Mouse (Mus musculus): ENCODE data around the gene Gpr141. TPM values are rescaled to one million over a fixed set of nuclear protein-coding genes. Genes with fewer than 3 reads are reported as not detected.

Gpr141 gene
- polyA plus RNA-seq, 1 experiment from 2014 or later = 0.12 TPM

DNA sequence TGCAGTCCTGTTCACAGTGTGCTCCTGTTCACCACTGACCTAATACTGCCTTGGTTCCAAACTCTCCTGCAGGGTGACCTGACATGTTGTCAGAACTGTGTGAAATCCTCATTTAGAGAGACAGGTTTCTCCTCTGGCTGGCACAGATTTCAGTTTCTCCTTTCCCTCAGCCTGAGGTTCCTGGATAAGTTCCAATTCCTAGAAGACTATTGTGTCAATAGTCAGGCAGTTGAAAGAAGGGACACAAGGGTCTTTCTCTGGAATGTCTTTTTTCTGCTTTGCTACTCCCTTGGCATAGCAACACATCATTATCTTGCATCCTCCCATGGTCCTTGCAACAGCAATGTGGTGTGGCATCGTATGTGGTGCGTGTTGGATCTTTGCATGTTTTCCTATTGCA, 106.9 kb downstream of the Gpr141 start:
- no peak overlapping the region for H3K9ac ChIP-seq
- no peaks in the 10 kb centered on the region for H3K9me3 ChIP-seq
- no peak overlapping the region for H3K4me3 ChIP-seq
- H3K27ac ChIP-seq = no peak overlapping the region
- H3K4me2 ChIP-seq (replicated peaks) = no peak overlapping the region
- 89% methylated on average over 2 of the region's 2 CpGs for WGBS
- no peaks in the 10 kb centered on the region for H3K27me3 ChIP-seq
- no peak for ATAC-seq (ENCODE audit: insufficient number of reproducible peaks, insufficient read depth, low FRiP score, low TSS enrichment)
- no peaks in the 10 kb centered on the region for H3K4me1 ChIP-seq
- no peaks in the 10 kb centered on the region for H3K36me3 ChIP-seq

GRCm38 (mm10) chr13:19703806-19704205, 120.3 kb downstream of the Gpr141 start:
- no peaks in the 10 kb centered on the region for H3K36me3 ChIP-seq
- WGBS = 27% methylated on average over 4 of the region's 4 CpGs
- no peak for ATAC-seq (ENCODE audit: insufficient number of reproducible peaks, insufficient read depth, low FRiP score, low TSS enrichment)
- no peak overlapping the region for H3K4me3 ChIP-seq
- no peak overlapping the region for H3K9ac ChIP-seq
- H3K9me3 ChIP-seq = no peaks in the 10 kb centered on the region
- H3K27ac ChIP-seq = no peak overlapping the region
- no peak overlapping the region for H3K4me2 ChIP-seq (replicated peaks)
- H3K27me3 ChIP-seq = no peaks in the 10 kb centered on the region
- H3K4me1 ChIP-seq = no peaks in the 10 kb centered on the region

DNA sequence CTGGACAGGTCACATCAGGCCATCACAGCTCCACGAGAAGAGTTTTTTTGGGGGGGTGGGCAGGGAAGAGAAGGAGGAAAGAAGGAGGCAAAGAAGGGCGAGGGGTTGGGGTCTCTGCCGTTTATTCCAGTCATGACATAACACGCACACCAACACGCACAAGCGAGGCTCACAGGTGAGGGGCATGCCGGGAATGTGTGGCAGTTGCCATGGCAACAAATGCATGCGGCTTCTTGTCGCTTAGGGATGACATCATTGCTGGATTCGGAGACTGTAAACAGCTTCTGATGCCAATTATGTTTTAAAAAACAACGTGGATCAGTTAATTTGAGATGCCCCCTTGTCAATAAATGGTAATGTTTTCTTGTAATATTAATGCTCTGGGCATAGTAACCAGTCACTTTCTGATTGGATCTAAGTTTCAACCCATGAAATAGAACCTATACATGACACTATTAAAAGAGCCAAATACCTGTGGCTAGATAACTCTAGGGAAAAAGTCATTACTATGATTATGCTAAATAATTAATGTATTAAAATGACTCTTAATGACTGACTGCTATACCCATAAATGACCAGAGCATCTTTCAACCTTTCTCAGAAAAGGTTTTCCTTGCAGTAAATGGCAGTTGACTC, 122.5 kb downstream of the Gpr141 start:
- WGBS = 75% methylated on average over 11 of the region's 11 CpGs
- no peak overlapping the region for H3K4me2 ChIP-seq (replicated peaks)
- no peak overlapping the region for H3K27ac ChIP-seq
- no peaks in the 10 kb centered on the region for H3K4me1 ChIP-seq
- H3K36me3 ChIP-seq = no peaks in the 10 kb centered on the region
- ATAC-seq (ENCODE audit: insufficient number of reproducible peaks, insufficient read depth, low FRiP score, low TSS enrichment) = no peak
- H3K9me3 ChIP-seq = no peaks in the 10 kb centered on the region
- no peak overlapping the region for H3K9ac ChIP-seq
- H3K4me3 ChIP-seq = no peak overlapping the region
- peaks cover 4% of the 10 kb centered on the region; the same call in 1 of the 2 replicates for H3K27me3 ChIP-seq

DNA sequence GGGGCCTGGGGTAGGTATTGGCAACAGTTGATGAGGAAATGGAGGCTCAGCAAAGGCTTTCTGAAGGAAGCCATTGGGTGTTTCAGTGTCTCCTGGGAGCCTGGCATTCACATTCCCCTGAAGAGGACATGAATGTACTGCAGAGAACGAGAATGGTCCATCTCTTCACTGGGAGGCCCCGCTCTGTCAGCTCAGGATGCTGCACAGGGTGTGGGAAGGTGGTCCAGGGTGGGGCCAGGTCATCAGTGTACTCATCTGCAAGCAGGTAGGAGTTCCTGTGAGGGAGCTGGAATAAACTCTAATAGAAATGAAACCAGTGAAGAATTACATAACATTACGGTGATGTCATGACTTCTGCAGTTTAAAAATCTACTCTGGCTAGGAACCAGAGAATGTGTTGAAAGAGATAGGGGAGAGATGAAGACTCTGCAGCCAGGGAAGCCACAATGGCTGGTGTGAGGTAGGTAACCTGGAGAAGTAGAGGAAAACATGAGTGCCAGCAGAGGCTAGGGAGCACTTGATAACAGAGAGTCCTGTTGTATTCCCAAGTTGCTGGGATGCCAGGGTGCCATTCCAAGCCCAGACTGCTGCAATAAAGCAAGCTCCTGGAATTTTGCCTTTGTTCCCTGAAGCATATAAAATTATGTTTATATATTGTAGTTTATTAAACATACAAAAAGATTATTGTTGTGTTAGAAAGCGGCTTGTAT, 123.2 kb downstream of the Gpr141 start:
- Histone ChIP-seq H3K9me3 (no peaks in the 10 kb centered on the region), H3K27ac (no peak overlapping the region), H3K4me2 (replicated peaks) (no peak overlapping the region), H3K4me1 (no peaks in the 10 kb centered on the region), H3K36me3 (no peaks in the 10 kb centered on the region), H3K9ac (no peak overlapping the region), H3K27me3 (peaks cover 4% of the 10 kb centered on the region; the same call in 1 of the 2 replicates), H3K4me3 (no peak overlapping the region)
- 87% methylated on average over 4 of the region's 4 CpGs for WGBS
- ATAC-seq (ENCODE audit: insufficient number of reproducible peaks, insufficient read depth, low FRiP score, low TSS enrichment) = no peak

Other genes with a start within 250 kb of the Gpr141 start
- gene Epdr1, start 204.3 kb downstream of the Gpr141 start, polyA plus RNA-seq (2016; fragmentation: Nextera tagmentation; extraction: Ambion mirVana) = 20.2 TPM in 2 replicates
- 3.0 and 3.5 TPM in 2 replicates for gene Sfrp4, start 201.2 kb downstream of the Gpr141 start, polyA plus RNA-seq (2016; fragmentation: Nextera tagmentation; extraction: Ambion mirVana)
- gene Nme8, start 126.5 kb downstream of the Gpr141 start, polyA plus RNA-seq (2016; fragmentation: Nextera tagmentation; extraction: Ambion mirVana) = not detected in 2 replicates